Mouse (Mus musculus) frontal cortex, postnatal 10 days (tissue): ENCODE data around the gene Pik3c2g.

Source experiments
- DNase-seq, 2 experiments: peaks; one replicate each; pipeline ENCODE4 v3.0.0; 2022; ENCODE audit warnings: low spot score in 2 of 2, mixed read lengths in 1 of 2

Gene Pik3c2g

GRCm38 (mm10) chr6:139839907-139840306, 252.9 kb downstream of the Pik3c2g start:
- DNase-seq: no peak

GRCm38 (mm10) chr6:139841272-139841671, 254.3 kb downstream of the Pik3c2g start:
- DNase-seq: no peak

- no peak for DNase-seq
Measured at GRCm38 (mm10) chr6:139842626-139843025, 255.6 kb downstream of the Pik3c2g start.

- DNase-seq: no peak
Measured at GRCm38 (mm10) chr6:139843531-139843930, 256.5 kb downstream of the Pik3c2g start.

- no peak for DNase-seq
Measured at GRCm38 (mm10) chr6:139846889-139847544, 260.0 kb downstream of the Pik3c2g start.

GRCm38 (mm10) chr6:139849931-139850330, 262.9 kb downstream of the Pik3c2g start:
- DNase-seq: no peak

- DNase-seq: no peak
Measured at GRCm38 (mm10) chr6:139851705-139852603, 264.9 kb downstream of the Pik3c2g start.

GRCm38 (mm10) chr6:139852836-139853235, 265.8 kb downstream of the Pik3c2g start:
- no peak for DNase-seq

GRCm38 (mm10) chr6:139860141-139860540, 273.1 kb downstream of the Pik3c2g start:
- DNase-seq: no peak

GRCm38 (mm10) chr6:139861534-139861933, 274.5 kb downstream of the Pik3c2g start:
- DNase-seq: no peak

GRCm38 (mm10) chr6:139865059-139865673, 278.1 kb downstream of the Pik3c2g start:
- no peak for DNase-seq

- DNase-seq: peak; percentile 29 to 34
Measured at GRCm38 (mm10) chr6:139874418-139875176, 287.6 kb downstream of the Pik3c2g start.

GRCm38 (mm10) chr6:139876691-139877090, 289.7 kb downstream of the Pik3c2g start:
- DNase-seq: no peak

GRCm38 (mm10) chr6:139877476-139878361, 290.7 kb downstream of the Pik3c2g start:
- no peak for DNase-seq

- DNase-seq: no peak
Measured at GRCm38 (mm10) chr6:139878362-139878696, 291.3 kb downstream of the Pik3c2g start.

GRCm38 (mm10) chr6:139882076-139882475, 295.1 kb downstream of the Pik3c2g start:
- DNase-seq: no peak

- DNase-seq: no peak
Measured at GRCm38 (mm10) chr6:139887175-139887574, 300.2 kb downstream of the Pik3c2g start.

GRCm38 (mm10) chr6:139895637-139896036, 308.6 kb downstream of the Pik3c2g start:
- DNase-seq: no peak

GRCm38 (mm10) chr6:139899630-139900151, 312.7 kb downstream of the Pik3c2g start:
- DNase-seq: no peak

- DNase-seq: no peak
Measured at GRCm38 (mm10) chr6:139901801-139902200, 314.8 kb downstream of the Pik3c2g start.

GRCm38 (mm10) chr6:139907138-139907537, 320.1 kb downstream of the Pik3c2g start:
- no peak for DNase-seq
